Mouse (Mus musculus) small intestine, adult 2 months (tissue): ENCODE data around the gene Exoc6b.

Experiments used
- CTCF ChIP-seq: fragments of 200-500 bp; IDR thresholded peaks from 2 replicates; pipeline ENCODE4 v1.5.1; 2012; ENCODE audit warnings: low read depth, mild to moderate bottlenecking, control low read depth, inconsistent platforms, low read length, moderate library complexity, mixed read lengths; ENCODE audit not compliant: insufficient replicate concordance, insufficient read length; ENCODE audit errors: extremely low read depth
- POLR2A ChIP-seq: fragments of 200-500 bp; IDR thresholded peaks from 2 replicates; pipeline ENCODE4 v1.6.1; 2012; ENCODE audit warnings: low read depth, mild to moderate bottlenecking, control low read depth, inconsistent platforms, low read length, moderate library complexity

DNA sequence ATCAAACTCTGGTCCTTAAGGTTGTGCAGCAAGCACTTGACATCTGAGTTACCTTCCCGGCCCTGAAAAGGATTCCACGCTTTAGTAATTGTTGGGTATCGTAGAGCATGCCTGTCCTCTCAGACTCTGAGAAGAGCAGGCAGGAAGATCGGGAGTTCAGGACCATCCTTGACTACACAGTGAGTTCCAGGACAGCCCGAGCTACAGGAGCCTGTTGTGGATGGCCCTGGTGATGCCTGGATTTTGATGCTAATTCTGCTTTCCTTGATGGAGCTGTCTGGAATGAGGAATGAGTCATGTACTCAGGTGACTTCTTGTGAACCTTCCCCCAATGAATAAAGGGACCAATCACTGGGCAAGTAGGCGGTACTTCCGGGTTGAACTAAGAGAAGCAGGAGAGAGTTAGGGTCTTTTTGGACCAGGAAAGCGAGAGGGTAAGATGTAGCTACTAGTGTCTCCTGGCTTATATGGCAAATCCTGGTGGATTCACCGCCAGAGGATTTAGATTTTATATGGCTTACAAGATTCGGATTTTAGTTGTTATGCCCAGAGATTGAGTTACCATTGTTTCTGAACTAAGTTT, 35.8 kb upstream of the Exoc6b start:
- TF ChIP-seq POLR2A (no peak), CTCF (no peak)
